Mouse (Mus musculus) kidney, adult 2 months (tissue): ENCODE data around the gene Tdrd7. TPM values are rescaled to one million over a fixed set of nuclear protein-coding genes. Genes with fewer than 3 reads are reported as not detected.

Experiments used
- DNase-seq: peaks from one replicate; pipeline ENCODE4 v3.0.0; 2021
- H3K27ac ChIP-seq: fragments of 200-500 bp; 2 replicates; pipeline ENCODE4 v1.5.1; 2012; ENCODE audit warnings: low read depth, low read length, control low read depth, inconsistent platforms; ENCODE audit not compliant: insufficient read depth
- H3K27me3 ChIP-seq: fragments of 200-500 bp; replicated peaks from 2 replicates; pipeline ENCODE4 v1.6.1; 2012; ENCODE audit warnings: mild to moderate bottlenecking, moderate library complexity, low read length, inconsistent platforms; ENCODE audit not compliant: control insufficient read depth, insufficient read depth
- H3K36me3 ChIP-seq: fragments of 200-500 bp; 2 replicates; pipeline ENCODE4 v1.6.1; 2012; ENCODE audit warnings: mild to moderate bottlenecking, moderate library complexity, low read length, inconsistent platforms; ENCODE audit not compliant: control insufficient read depth, insufficient read depth
- H3K4me1 ChIP-seq: fragments of 200-500 bp; 2 replicates; pipeline ENCODE4 v1.6.1; 2011; ENCODE audit warnings: low read length; ENCODE audit not compliant: control insufficient read depth, insufficient read depth
- H3K4me3 ChIP-seq: fragments of 200-500 bp; 2 replicates; pipeline ENCODE4 v1.5.1; 2011; ENCODE audit warnings: mild to moderate bottlenecking, low read depth, low read length, control low read depth; ENCODE audit not compliant: insufficient read depth
- CTCF ChIP-seq: fragments of 200-500 bp; conservative IDR thresholded peaks from 2 replicates; pipeline ENCODE4 v1.5.1; 2011; ENCODE audit warnings: low read depth, mild to moderate bottlenecking, control low read depth, low read length, moderate library complexity, mixed read lengths; ENCODE audit not compliant: insufficient read depth, insufficient read length
- POLR2A ChIP-seq: fragments of 200-500 bp; IDR thresholded peaks from one replicate; pipeline ENCODE4 v1.6.1; 2011; ENCODE audit warnings: low read depth, low read length, control low read depth
- WGBS: fragments of 180-500 bp; shearing (Covaris S2); methylation state at CpG from one replicate; pipeline ENCODE4 v1.1.7; 2018; 5-methylcytosine and 5-hydroxymethylcytosine counted together
- polyA plus RNA-seq: library from polyadenylated mRNA; depleted of rRNA; stranded (reverse); fragments of >200 nt; gene quantifications from 2 replicates; pipeline ENCODE4 v1.2.3, GENCODE M21; 2012

Gene Tdrd7
- polyA plus RNA-seq, 1 experiment, result 19.1 TPM

DNA sequence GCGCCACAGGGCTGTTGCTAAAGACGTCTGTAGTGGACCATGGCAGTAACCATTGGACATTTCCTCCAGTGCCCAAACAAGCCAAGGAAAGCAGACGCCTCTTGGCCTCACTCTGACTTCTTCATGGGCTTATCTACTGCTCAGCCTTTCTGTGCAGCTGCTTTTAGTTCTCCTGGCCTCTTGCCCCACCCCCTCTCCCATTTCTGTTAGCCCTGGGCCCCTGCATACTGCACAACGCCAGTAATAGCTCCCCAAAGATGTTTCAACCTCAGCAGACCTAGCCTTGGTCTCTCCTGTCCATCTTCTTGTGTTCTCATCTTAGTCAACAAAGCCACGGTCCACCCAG lies 77.3 kb downstream of the Tdrd7 start:
- 0 out of 2 replicates have a peak, but pooled peaks cover 3% of the 10 kb centered on the region for H3K4me1 ChIP-seq
- H3K4me3 ChIP-seq, result no peak overlapping the region
- 82% methylated on average over 5 of the region's 5 CpGs for WGBS
- H3K36me3 ChIP-seq, result no peaks in the 10 kb centered on the region
- no peak overlapping the region for H3K27ac ChIP-seq
- no peak for DNase-seq
- H3K27me3 ChIP-seq, result no peaks in the 10 kb centered on the region; the same call in 1 of the 2 replicates
- TF ChIP-seq CTCF (no peak), POLR2A (no peak)

DNA sequence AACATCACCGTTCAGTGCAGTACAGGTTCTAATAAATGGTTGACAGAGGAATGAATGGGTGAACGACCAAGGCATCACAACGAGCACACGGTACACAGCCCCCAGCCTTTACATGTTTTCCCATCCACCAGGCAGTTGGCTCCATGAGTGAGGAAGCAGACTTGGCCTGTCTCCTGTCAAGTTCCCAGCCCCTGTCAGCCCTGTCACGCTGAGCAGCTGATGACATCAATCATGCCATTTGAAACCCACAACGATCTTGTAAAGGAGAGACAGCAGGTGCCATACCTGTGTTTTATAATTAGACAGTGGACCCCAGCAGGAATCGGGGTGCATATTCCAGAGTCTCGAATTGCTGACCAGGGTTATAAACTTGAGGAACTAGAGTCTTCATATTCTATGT lies 78.2 kb downstream of the Tdrd7 start:
- no peaks in the 10 kb centered on the region; the same call in 1 of the 2 replicates for H3K27me3 ChIP-seq
- TF ChIP-seq POLR2A, result no peak
- no peak for TF ChIP-seq CTCF
- H3K27ac ChIP-seq, result no peak overlapping the region
- H3K36me3 ChIP-seq, result no peaks in the 10 kb centered on the region
- DNase-seq, result no peak
- H3K4me3 ChIP-seq, result no peak overlapping the region
- 54% methylated on average over 8 of the region's 8 CpGs for WGBS
- H3K4me1 ChIP-seq, result 0 out of 2 replicates have a peak, but pooled peaks cover 3% of the 10 kb centered on the region

DNA sequence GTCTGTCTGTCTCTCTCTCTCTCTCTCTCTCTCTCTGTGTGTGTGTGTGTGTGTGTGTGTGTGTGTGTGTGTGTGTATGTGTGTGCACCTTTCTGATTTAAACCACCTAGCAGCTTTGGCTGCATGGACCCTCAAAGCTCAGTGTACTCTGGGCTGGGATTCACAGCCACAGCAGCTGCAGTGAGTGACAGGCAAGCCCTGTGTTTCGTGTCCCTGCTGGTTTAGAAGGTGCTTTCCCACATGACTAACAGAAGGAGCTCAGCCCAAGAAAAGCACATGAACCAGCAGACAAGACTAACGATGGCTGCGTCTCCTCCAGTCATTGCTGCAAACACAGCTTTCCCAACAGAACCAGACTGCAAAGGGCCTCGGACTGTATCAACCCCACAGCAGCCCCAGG lies 82.8 kb downstream of the Tdrd7 start:
- H3K4me3 ChIP-seq, result no peak overlapping the region
- no peaks in the 10 kb centered on the region for H3K27me3 ChIP-seq
- no peak for DNase-seq
- H3K27ac ChIP-seq, result no peak overlapping the region
- TF ChIP-seq CTCF (no peak), POLR2A (no peak)
- no peaks in the 10 kb centered on the region for H3K36me3 ChIP-seq
- 75% methylated on average over 4 of the region's 4 CpGs for WGBS
- no peaks in the 10 kb centered on the region for H3K4me1 ChIP-seq

DNA sequence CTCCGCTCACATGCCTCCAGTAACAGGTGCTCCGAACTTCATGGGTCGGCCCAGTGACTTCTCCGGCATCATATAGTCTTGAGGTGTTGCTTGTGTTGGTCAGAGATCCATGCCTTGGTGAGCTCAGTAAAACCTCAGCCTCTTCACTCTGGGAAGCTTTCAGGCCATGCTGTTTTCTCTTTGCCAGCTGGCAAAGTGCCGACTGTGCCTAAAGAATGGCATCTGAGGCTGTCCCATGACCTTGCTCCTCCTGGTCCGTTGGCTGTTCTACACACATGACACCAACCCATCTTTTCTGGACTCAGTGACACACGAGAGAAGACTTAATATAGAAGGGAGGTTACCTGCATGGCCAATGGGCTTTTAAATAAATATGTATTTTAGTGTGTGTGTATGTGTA lies 83.3 kb downstream of the Tdrd7 start:
- WGBS, result 79% methylated on average over 7 of the region's 7 CpGs
- DNase-seq, result no peak
- no peaks in the 10 kb centered on the region for H3K27me3 ChIP-seq

DNA sequence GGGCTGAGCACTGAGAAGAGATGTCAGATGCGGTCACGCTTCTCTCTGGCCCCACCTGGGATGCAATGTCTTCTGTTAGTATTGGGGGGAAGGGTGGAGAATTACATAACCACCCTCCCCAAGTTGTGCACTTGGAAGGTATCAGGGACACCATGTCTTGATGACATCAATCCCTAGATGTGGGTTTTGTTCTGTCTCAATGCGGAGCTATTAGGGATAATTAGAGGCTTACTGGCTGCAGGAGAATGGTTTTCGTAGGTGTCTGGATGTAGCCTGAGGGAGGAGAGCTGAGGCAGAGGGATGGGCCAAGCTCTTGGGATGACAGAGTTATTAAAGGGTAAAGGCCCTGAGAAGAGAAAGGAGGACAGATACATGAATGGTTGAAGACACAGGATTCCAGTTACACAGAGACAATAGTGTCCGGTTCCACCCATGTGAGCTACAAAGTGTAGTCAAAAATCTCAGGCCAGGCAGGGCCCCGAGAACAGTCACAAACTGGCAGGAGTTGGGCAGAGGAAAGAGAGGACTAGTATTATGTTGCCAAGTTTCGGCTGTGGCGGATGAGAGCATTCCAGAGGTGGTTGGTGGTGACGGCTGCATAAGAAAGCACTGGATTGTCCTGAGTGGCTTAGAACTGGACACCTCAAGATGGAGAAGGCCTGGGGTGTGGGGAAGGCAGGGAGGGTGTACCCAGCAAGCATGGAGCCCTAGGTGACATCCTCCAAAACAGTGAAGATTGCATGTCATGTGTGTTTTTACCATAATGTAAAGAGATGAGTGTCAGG lies 88.4 kb downstream of the Tdrd7 start:
- Histone ChIP-seq H3K36me3 (no peaks in the 10 kb centered on the region), H3K27me3 (no peaks in the 10 kb centered on the region), H3K4me3 (no peak overlapping the region), H3K4me1 (no peaks in the 10 kb centered on the region), H3K27ac (no peak overlapping the region)
- 79% methylated on average over 9 of the region's 9 CpGs for WGBS
- DNase-seq, result no peak
- TF ChIP-seq POLR2A, result no peak
- TF ChIP-seq CTCF, result no peak

More for the DNA sequence above, 83.3 kb downstream of the Tdrd7 start:
- TF ChIP-seq CTCF (no peak), POLR2A (no peak)
- H3K36me3 ChIP-seq, result no peaks in the 10 kb centered on the region
- H3K4me3 ChIP-seq, result no peak overlapping the region
- no peaks in the 10 kb centered on the region for H3K4me1 ChIP-seq
- no peak overlapping the region for H3K27ac ChIP-seq

DNA sequence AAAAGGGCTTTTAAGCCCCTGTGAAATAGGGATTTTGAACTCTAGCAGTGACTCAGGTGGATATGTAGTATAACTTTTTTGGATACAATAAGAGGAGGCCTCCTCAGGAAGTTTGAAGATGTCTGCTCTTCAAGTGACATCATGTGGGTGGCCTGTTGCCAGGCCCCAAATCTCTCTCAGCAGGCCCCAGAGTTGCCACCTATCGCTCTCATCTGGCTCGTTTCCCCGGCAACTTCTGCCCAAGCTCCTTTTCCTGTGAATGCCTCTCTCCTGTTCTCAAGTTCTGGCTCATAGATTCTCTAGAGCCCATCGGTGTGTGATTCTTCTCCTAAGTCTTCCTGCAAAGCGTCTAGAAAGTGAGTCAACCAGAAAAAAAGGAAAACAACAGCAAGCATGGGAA lies 91.0 kb downstream of the Tdrd7 start:
- H3K27me3 ChIP-seq, result no peaks in the 10 kb centered on the region
- WGBS, result 85% methylated on average over 5 of the region's 5 CpGs
- H3K27ac ChIP-seq, result no peak overlapping the region
- no peak for DNase-seq
- TF ChIP-seq POLR2A (no peak), CTCF (no peak)
- no peaks in the 10 kb centered on the region for H3K36me3 ChIP-seq
- H3K4me3 ChIP-seq, result no peak overlapping the region
- H3K4me1 ChIP-seq, result no peaks in the 10 kb centered on the region

DNA sequence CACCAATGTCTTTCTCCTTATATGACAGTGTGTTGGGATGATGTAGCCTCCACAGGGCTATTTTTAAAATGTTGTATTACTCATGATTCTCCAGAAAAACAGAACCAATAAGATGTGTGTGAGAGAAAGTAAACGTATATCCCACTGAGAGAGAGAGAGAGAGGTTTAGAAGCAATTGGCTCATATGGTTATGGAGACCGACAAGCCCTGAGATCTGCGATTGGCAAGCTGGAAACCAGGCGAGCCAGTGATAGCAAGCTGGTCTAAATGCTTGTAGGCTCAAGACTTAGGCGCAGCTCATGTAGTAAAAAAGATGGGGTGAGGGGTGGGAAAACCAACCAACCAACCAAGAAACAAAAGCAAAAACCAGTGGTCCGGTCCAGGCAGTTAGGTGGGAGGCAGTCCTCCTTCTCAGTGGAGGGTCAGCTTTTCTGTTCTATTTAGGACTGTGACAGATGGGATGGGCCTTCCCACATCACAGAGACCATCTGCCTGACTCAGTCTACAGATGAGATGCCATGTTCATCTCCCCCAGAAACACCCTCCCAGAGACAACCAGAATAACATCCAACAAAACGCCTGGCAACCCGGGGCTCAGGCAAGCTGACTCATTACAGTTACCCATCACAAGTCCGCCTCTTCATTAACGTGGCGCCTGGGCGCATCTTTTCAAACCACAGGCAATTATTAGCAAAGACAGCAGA lies 96.3 kb downstream of the Tdrd7 start:
- WGBS, result 83% methylated on average over 12 of the region's 12 CpGs
- Histone ChIP-seq H3K4me1 (no peaks in the 10 kb centered on the region), H3K4me3 (no peak overlapping the region), H3K27me3 (no peaks in the 10 kb centered on the region), H3K36me3 (no peaks in the 10 kb centered on the region), H3K27ac (no peak overlapping the region)
- TF ChIP-seq CTCF, result no peak
- TF ChIP-seq POLR2A, result no peak
- no peak for DNase-seq
